Mouse (Mus musculus): ENCODE data around the gene Dusp1. TPM values are rescaled to one million over a fixed set of nuclear protein-coding genes. Genes with fewer than 3 reads are reported as not detected.
A peak's percentile ranks its signal among the peaks of the same experiment; 100 is the strongest.

Dusp1 gene
- total and polyA plus RNA-seq, 3 experiments, result 61.4 to 122 (median 71.3) TPM

DNA sequence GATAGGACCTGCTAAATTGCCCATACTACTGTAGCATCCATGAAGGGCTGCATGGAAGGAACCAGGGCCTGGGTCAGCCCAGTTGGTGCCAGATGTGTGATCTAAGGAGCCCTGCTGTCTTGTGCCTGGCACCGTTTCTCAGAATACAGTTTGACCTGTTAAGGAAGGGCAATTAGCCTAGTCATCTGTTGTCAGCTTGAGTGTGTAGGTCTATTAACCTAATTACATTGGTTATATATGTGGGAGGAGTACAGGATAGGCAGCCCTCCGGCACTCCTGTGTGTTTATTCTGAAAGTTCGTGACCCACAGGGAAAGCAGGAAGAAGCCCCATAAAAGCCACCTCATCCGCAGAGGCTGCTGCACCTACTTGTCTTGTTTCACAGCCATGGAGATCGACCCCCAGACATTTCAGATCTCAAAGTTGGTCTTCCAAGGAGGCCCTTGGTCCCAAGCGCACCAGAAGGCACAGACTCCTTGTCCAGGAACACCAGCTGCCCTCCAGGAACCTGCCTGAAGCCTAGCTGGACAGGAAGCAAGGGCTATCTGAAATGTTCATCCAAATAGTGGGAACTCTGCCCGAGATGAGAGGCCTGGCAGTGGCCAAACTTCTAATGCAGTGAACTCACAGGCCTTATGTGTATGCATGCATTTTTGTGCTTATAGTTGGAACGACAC lies 5.4 kb upstream of the Dusp1 start:
- Histone ChIP-seq H3K79me2 (replicated peaks; ENCODE audit: control insufficient read depth, insufficient read depth, low read length) (peaks cover 6% of the 10 kb centered on the region; the same call in 1 of the 2 replicates), H3K9ac (ENCODE audit: low read depth, low read length) (no peak overlapping the region), H3K36me3 (ENCODE audit: control insufficient read depth, insufficient read depth, low read length) (no peaks in the 10 kb centered on the region), H3K4me3 (no peak overlapping the region), H3K4me1 (ENCODE audit: control insufficient read depth, insufficient read depth, low read length) (peaks cover 18% of the 10 kb centered on the region), H3K27me3 (ENCODE audit: control insufficient read depth, insufficient read depth, low read length) (no peaks in the 10 kb centered on the region), H3K27ac (peak overlapping the region; percentile 37)
- TF ChIP-seq CTCF (IDR thresholded peaks at IDR 0.05) (no peak), EP300 (IDR thresholded peaks at IDR 0.05; ENCODE audit: insufficient read depth, low read depth, low read length) (no peak), POLR2A (IDR thresholded peaks at IDR 0.05; ENCODE audit: insufficient read depth, low read depth, low read length) (no peak)
- DNase-seq, result no peak
- 55% methylated on average over 8 of the region's 8 CpGs for WGBS
- intact Hi-C loops (cut with DNase I), result no loop called here

DNA sequence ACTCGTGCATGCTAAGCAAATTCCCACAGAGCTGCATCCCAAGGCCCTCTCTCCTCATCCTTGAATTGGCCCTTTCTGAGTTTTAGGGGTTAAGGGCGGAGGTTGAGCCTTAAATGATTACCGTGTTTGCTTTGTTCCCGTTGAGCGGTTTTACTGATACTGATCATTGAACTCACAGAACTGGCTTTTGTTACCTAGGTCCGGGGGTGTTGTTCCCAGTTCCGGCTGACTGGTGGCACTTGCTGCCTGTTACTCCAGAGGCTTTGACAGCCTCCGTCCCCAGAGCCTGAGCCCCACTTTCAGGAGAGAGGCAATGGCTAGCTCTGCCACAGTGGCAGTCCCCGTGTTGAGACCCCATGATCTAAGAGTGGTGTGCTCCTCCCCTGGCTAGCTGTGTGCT lies 2.5 kb upstream of the Dusp1 start:
- H3K4me3 ChIP-seq, result no peak overlapping the region
- no peak for DNase-seq
- no peak overlapping the region for H3K27ac ChIP-seq
- TF ChIP-seq CTCF (IDR thresholded peaks at IDR 0.05) (no peak), EP300 (IDR thresholded peaks at IDR 0.05; ENCODE audit: insufficient read depth, low read depth, low read length) (no peak), POLR2A (IDR thresholded peaks at IDR 0.05; ENCODE audit: insufficient read depth, low read depth, low read length) (no peak)
- no peak overlapping the region for H3K9ac ChIP-seq (ENCODE audit: low read depth, low read length)
- intact Hi-C loops (cut with DNase I), result no loop called here
- H3K36me3 ChIP-seq (ENCODE audit: control insufficient read depth, insufficient read depth, low read length), result no peaks in the 10 kb centered on the region
- 73% methylated on average over 9 of the region's 9 CpGs for WGBS
- peaks cover 7% of the 10 kb centered on the region for H3K4me1 ChIP-seq (ENCODE audit: control insufficient read depth, insufficient read depth, low read length)
- peaks cover 11% of the 10 kb centered on the region for H3K79me2 ChIP-seq (replicated peaks; ENCODE audit: control insufficient read depth, insufficient read depth, low read length)
- H3K27me3 ChIP-seq (ENCODE audit: control insufficient read depth, insufficient read depth, low read length), result no peaks in the 10 kb centered on the region

DNA sequence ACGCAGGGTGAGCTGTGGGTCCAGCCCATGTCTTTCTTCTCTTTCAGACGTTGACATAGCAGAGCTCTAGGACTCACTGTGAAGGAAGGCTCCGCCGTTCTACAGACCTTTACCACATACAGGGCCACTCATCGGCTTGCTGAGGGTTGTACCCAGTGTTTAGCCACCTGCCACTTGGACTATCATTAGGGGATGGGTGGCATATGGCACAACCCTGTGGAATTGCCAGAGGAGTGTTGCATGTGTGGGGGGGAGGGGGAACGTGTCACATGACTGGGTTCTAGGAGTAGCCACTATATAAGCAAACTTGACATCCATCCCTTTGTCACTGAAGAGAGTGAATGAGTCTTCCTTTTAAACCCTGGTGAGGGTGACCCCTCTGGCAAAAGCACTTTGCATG lies 1.5 kb upstream of the Dusp1 start:
- Histone ChIP-seq H3K36me3 (ENCODE audit: control insufficient read depth, insufficient read depth, low read length) (no peaks in the 10 kb centered on the region), H3K4me1 (ENCODE audit: control insufficient read depth, insufficient read depth, low read length) (peaks cover 7% of the 10 kb centered on the region), H3K4me3 (no peak overlapping the region), H3K27me3 (ENCODE audit: control insufficient read depth, insufficient read depth, low read length) (no peaks in the 10 kb centered on the region), H3K79me2 (replicated peaks; ENCODE audit: control insufficient read depth, insufficient read depth, low read length) (peaks cover 11% of the 10 kb centered on the region), H3K27ac (no peak overlapping the region), H3K9ac (ENCODE audit: low read depth, low read length) (no peak overlapping the region)
- intact Hi-C loops (cut with DNase I), result no loop called here
- no peak for TF ChIP-seq POLR2A (IDR thresholded peaks at IDR 0.05; ENCODE audit: insufficient read depth, low read depth, low read length)
- TF ChIP-seq EP300 (IDR thresholded peaks at IDR 0.05; ENCODE audit: insufficient read depth, low read depth, low read length), result no peak
- no peak for TF ChIP-seq CTCF (IDR thresholded peaks at IDR 0.05)
- WGBS, result 88% methylated on average over 6 of the region's 6 CpGs
- no peak for DNase-seq

DNA sequence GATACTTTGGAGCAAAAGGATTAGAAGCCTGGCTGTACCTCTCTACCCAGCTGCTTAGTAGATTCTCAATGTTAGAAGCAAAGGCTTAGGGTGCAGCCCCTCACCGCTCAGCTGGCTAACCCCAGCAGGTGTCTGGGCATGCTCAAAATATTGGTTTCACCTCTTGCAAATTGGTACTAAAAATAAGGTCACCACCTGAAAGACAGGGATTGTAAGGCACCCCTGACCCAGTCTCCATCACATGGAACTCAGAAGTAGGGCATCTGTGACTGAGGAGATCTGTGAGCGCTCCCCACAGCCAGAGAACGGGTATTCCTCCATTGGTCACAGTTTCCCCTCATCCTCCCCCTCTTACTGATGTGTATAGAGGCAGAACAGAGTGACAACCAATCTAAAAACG lies 364 bp upstream of the Dusp1 start:
- DNase-seq, result no peak
- WGBS, result 67% methylated on average over 4 of the region's 4 CpGs
- intact Hi-C loops (cut with DNase I), result no loop called here
- Histone ChIP-seq H3K27me3 (ENCODE audit: control insufficient read depth, insufficient read depth, low read length) (no peaks in the 10 kb centered on the region), H3K4me3 (peak overlapping the region; percentile 82), H3K4me1 (ENCODE audit: control insufficient read depth, insufficient read depth, low read length) (peaks cover 5% of the 10 kb centered on the region), H3K9ac (ENCODE audit: low read depth, low read length) (peak overlapping the region; percentile 84), H3K36me3 (ENCODE audit: control insufficient read depth, insufficient read depth, low read length) (no peaks in the 10 kb centered on the region), H3K27ac (peak overlapping the region; percentile 18), H3K79me2 (replicated peaks; ENCODE audit: control insufficient read depth, insufficient read depth, low read length) (peaks cover 11% of the 10 kb centered on the region)
- TF ChIP-seq CTCF (IDR thresholded peaks at IDR 0.05) (no peak), POLR2A (IDR thresholded peaks at IDR 0.05; ENCODE audit: insufficient read depth, low read depth, low read length) (no peak), EP300 (IDR thresholded peaks at IDR 0.05; ENCODE audit: insufficient read depth, low read depth, low read length) (no peak)

DNA sequence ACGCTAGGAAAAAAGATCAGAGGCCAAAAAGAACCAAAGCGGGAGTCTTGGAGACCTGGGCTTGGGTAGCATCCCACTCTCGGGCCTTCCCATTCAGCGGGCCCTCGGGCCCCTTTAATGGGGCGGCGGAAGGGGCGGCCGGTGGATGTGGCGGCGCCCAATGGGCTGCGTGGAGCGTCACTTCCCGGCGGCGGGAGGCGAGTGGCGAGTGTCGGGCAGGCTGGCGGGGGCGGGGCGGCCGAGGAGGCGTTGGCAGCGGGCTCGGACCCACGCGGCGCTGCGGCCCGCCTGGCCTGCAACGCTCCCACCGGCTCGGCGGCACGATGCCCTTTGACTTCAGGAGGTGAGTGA lies 663 bp downstream of the Dusp1 start, which contains the start of gene Ergic1:
Gene Ergic1, plus strand, starts transcription at position 200 of the 351 bp plus-strand sequence.
- under 1% methylated on average over 33 of the region's 36 CpGs for WGBS
- H3K79me2 ChIP-seq (replicated peaks; ENCODE audit: control insufficient read depth, insufficient read depth, low read length), result peaks cover 11% of the 10 kb centered on the region
- intact Hi-C loops (cut with DNase I), result no loop called here
- peaks cover 5% of the 10 kb centered on the region for H3K4me1 ChIP-seq (ENCODE audit: control insufficient read depth, insufficient read depth, low read length)
- peak; percentile 94 to 95 for DNase-seq
- no peaks in the 10 kb centered on the region for H3K36me3 ChIP-seq (ENCODE audit: control insufficient read depth, insufficient read depth, low read length)
- H3K9ac ChIP-seq (ENCODE audit: low read depth, low read length), result peak within 1 kb of the TSS; percentile 84
- H3K4me3 ChIP-seq, result peak within 1 kb of the TSS; percentile 82
- no peaks in the 10 kb centered on the region for H3K27me3 ChIP-seq (ENCODE audit: control insufficient read depth, insufficient read depth, low read length)
- H3K27ac ChIP-seq, result peak within 1 kb of the TSS; percentile 86
- TF ChIP-seq POLR2A (IDR thresholded peaks at IDR 0.05; ENCODE audit: insufficient read depth, low read depth, low read length) (peak; percentile 49; the same call in 1 of the 2 replicates), EP300 (IDR thresholded peaks at IDR 0.05; ENCODE audit: insufficient read depth, low read depth, low read length) (0 out of 2 replicates have a peak, but pooled peaks have one; percentile 25), CTCF (IDR thresholded peaks at IDR 0.05) (no peak)

DNA sequence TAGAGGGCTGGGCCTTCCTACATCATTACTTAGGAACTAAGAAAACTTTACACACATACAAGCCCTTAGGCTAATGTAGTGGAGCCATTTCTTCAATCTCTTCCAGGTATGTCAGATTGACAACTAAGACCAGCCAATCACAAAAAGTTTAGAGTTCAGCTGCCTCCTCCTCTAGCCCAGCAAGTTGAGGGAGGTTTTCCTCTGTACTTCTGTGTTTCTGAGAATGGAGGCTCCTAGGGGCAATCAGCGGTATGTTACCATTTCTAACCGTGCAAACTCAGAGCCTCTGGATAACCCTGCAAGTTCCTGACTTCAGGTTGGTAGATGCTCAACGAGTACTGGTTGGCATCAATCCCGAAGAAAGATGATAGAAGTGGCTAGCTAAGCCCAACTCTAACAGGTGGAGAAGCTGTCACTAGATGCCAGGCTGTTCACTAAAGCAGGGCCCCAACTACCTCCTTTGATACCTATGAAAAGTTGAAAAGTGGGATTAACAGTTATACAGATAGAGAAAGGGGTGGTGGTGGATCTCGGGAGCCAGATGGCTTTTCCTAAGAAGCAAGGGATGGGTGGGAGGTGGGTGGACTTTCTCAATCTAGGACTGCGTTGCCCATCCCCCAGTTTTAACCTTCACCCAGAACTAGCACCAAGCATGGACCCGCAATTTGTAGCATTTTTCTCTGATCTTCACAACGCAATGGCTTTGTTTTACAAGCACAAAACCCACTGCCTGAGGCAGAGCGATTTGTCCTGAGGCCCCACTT lies 1.2 kb downstream of the Dusp1 start:
- WGBS, result 24% methylated on average over 9 of the region's 9 CpGs
- Histone ChIP-seq H3K79me2 (replicated peaks; ENCODE audit: control insufficient read depth, insufficient read depth, low read length) (peaks cover 11% of the 10 kb centered on the region), H3K9ac (ENCODE audit: low read depth, low read length) (peak overlapping the region; percentile 48), H3K36me3 (ENCODE audit: control insufficient read depth, insufficient read depth, low read length) (no peaks in the 10 kb centered on the region), H3K27ac (peak overlapping the region; percentile 86), H3K27me3 (ENCODE audit: control insufficient read depth, insufficient read depth, low read length) (no peaks in the 10 kb centered on the region), H3K4me3 (peak overlapping the region; percentile 82), H3K4me1 (ENCODE audit: control insufficient read depth, insufficient read depth, low read length) (peaks cover 5% of the 10 kb centered on the region)
- peak in 1 of 2 experiments; percentile 18 for DNase-seq
- TF ChIP-seq CTCF (IDR thresholded peaks at IDR 0.05) (no peak), POLR2A (IDR thresholded peaks at IDR 0.05; ENCODE audit: insufficient read depth, low read depth, low read length) (no peak), EP300 (IDR thresholded peaks at IDR 0.05; ENCODE audit: insufficient read depth, low read depth, low read length) (no peak)
- intact Hi-C loops (cut with DNase I), result no loop called here

Measured in heart, adult 2 months (tissue).